Mouse (Mus musculus): ENCODE data around the gene Slc4a1ap. TPM values are rescaled to one million over a fixed set of nuclear protein-coding genes. Genes with fewer than 3 reads are reported as not detected.

Gene Slc4a1ap
- polyA plus RNA-seq, 1 experiment from 2014 or later = 38.1 TPM

Other genes with a start within 250 kb of the Slc4a1ap start
- gene Ift172, start 235.9 kb upstream of the Slc4a1ap start, polyA plus RNA-seq (2015; fragmentation: Nextera tagmentation; extraction: Ambion mirVana) = 28.9 and 30.4 TPM in 2 replicates
- 102 and 129 TPM in 2 replicates for gene Fndc4, start 230.9 kb upstream of the Slc4a1ap start, polyA plus RNA-seq (2015; fragmentation: Nextera tagmentation; extraction: Ambion mirVana)
- gene Gckr, start 229.6 kb upstream of the Slc4a1ap start, polyA plus RNA-seq (2015; fragmentation: Nextera tagmentation; extraction: Ambion mirVana) = 0.10 and 0.24 TPM in 2 replicates
- gene Zfp512, start 74.6 kb upstream of the Slc4a1ap start, polyA plus RNA-seq (2015; fragmentation: Nextera tagmentation; extraction: Ambion mirVana) = 97.9 and 110 TPM in 2 replicates
- gene 4930548H24Rik, start 41.3 kb upstream of the Slc4a1ap start, polyA plus RNA-seq (2015; fragmentation: Nextera tagmentation; extraction: Ambion mirVana) = not detected in 2 replicates
- 76.5 and 80.8 TPM in 2 replicates for gene Gpn1, start 32.3 kb upstream of the Slc4a1ap start, polyA plus RNA-seq (2015; fragmentation: Nextera tagmentation; extraction: Ambion mirVana)
- 25.5 and 26.0 TPM in 2 replicates for gene Supt7l, start 812 bp downstream of the Slc4a1ap start, polyA plus RNA-seq (2015; fragmentation: Nextera tagmentation; extraction: Ambion mirVana)
- gene Mrpl33, start 69.9 kb downstream of the Slc4a1ap start, polyA plus RNA-seq (2015; fragmentation: Nextera tagmentation; extraction: Ambion mirVana) = 227 and 235 TPM in 2 replicates
- gene Rbks, start 170.6 kb downstream of the Slc4a1ap start, polyA plus RNA-seq (2015; fragmentation: Nextera tagmentation; extraction: Ambion mirVana) = 2.3 and 4.9 TPM in 2 replicates
- gene Babam2, start 170.7 kb downstream of the Slc4a1ap start, polyA plus RNA-seq (2015; fragmentation: Nextera tagmentation; extraction: Ambion mirVana) = 54.8 and 61.8 TPM in 2 replicates

Data from neural tube, embryonic 15.5 days (tissue).